Mouse (Mus musculus): ENCODE measurements at regions not wholly inside any gene's neighbourhood (a gene's known extent, or its start where the extent isn't known, plus 50 kb on each side); places are given as distances from the start of the nearest gene placed in this dataset.
"Not testable (repeated sequence)": the region's sequence is repeated elsewhere in the genome, so short reads cannot be mapped to it uniquely, and the experiment has no call there.

- DNase-seq (ENCODE audit: low read depth, low spot score) = no peak
Observed at GRCm38 (mm10) chr12:32434506-32435002, 56.0 kb downstream of the Ccdc71l start.

DNA sequence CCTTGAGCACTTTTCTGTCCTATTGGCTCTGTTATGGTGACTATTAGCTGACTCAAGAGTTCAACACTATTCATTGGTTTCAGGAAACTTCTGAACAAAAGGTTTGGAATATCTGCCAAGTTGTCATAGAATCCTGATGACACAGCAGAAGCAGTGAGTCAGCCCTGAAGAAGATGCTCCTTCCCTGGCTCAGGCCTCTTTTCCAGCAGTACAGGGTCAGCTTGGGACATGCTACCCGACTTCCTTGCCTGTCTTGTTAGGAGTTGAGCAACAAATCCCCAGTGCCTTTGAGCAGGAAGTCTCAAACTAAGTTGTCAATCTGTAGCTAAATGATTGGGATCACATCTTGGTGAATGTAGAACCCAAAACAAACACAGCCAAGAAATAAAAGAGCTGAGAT lies 56.6 kb downstream of the Ccdc71l start:
- DNase-seq (ENCODE audit: low read depth, low spot score) = no peak

GRCm38 (mm10) chr12:32438209-32438608 lies 59.7 kb downstream of the Ccdc71l start:
- DNase-seq (ENCODE audit: low read depth, low spot score) = no peak

DNA sequence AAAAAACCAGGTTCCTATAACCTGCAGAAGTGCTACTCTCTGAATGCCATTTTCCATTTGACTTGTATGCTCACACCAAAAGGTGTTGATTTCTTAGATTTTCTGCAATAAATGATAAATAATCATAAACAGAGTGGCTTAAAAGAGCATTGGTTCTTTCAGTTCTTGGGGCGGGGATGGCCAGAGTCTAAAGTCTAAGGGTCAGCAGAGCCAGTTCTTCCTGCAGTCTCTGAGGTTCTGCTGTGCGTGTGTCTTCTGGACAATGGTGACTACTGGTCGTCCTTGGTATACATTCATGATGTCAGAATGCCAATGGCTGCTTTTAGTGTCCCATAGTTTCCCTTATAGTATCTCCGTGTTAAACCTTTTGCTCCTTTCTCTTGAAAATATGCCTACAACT lies 66.3 kb downstream of the Ccdc71l start:
- DNase-seq (ENCODE audit: low read depth, low spot score) = no peak

- no peak for DNase-seq (ENCODE audit: low read depth, low spot score)
Observed at GRCm38 (mm10) chr12:32445874-32446273, 67.4 kb downstream of the Ccdc71l start.

DNA sequence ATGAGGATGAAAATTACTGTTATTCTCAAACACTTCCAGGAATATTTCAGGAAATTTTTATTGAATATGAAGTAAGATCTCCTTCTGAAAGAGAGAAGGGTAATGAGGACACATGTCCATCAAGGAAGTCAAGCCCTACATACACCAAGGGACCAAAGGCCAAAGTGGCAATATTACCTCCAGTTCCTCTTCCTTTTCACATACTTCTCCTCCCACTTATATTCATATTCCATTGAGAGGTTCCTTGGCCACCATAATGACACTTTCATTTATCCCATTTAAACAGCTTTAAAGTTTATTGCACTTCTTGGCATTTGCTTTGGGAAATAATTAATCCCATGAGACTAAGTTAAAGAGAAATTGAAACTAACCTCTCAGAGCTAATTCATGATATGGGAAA lies 70.9 kb downstream of the Ccdc71l start:
- DNase-seq (ENCODE audit: low read depth, low spot score) = no peak

GRCm38 (mm10) chr12:32451226-32451625 lies 72.7 kb downstream of the Ccdc71l start:
- DNase-seq (ENCODE audit: low read depth, low spot score) = no peak

- DNase-seq (ENCODE audit: low read depth, low spot score) = no peak
Observed at GRCm38 (mm10) chr12:32454794-32455193, 76.3 kb downstream of the Ccdc71l start.

DNA sequence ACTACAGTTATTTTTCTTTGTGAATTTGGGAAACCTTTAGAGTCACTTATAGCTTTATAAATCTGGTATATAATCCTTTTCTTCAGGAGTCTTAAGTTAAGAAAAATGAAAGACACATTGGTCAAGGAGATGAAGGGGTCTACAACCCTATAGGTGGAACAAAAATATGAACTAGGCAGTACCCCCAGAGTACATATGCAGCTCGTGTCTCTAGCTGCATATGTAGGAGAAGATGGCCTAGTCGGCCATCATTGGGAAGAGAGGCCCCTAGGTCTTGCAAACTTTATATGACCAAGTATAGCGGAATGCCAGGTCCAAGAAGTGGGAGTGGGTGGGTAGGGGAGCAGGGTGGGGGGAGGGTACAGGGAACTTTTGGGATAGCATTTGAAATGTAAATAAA lies 76.7 kb downstream of the Ccdc71l start:
- not testable (repeated sequence) for DNase-seq (ENCODE audit: low read depth, low spot score)

- DNase-seq (ENCODE audit: low read depth, low spot score) = no peak
Observed at GRCm38 (mm10) chr12:32455913-32456312, 77.4 kb downstream of the Ccdc71l start.

GRCm38 (mm10) chr12:32456796-32457195 lies 78.3 kb downstream of the Ccdc71l start:
- no peak for DNase-seq (ENCODE audit: low read depth, low spot score)

DNA sequence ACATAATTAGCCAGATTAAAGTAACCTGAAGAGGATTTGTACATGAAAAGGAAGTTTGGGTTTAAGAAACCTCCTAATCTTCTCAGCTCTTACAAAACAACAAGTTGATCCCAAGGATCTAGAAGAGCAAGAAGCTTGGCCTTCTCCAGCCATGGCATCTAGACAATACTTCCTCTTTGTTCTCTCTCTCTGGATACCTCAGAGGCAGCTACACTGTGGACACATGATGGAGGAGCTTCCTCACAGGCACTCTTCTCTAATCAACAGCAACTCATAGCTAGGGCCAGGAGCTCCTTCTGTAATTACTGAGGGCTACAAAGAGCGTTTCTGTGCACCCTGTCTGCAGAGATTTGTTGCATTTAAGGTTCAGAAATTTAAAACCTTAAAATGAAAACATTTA lies 79.9 kb downstream of the Ccdc71l start:
- no peak for DNase-seq (ENCODE audit: low read depth, low spot score)

- DNase-seq (ENCODE audit: low read depth, low spot score) = no peak
Observed at GRCm38 (mm10) chr12:32460330-32460998, 82.0 kb downstream of the Ccdc71l start.

- no peak for DNase-seq (ENCODE audit: low read depth, low spot score)
Observed at GRCm38 (mm10) chr12:32465371-32465770, 86.9 kb downstream of the Ccdc71l start.

- no peak for DNase-seq (ENCODE audit: low read depth, low spot score)
Observed at GRCm38 (mm10) chr12:32469863-32470262, 91.4 kb downstream of the Ccdc71l start.

- DNase-seq (ENCODE audit: low read depth, low spot score) = no peak
Observed at GRCm38 (mm10) chr12:32479451-32479850, 100.9 kb downstream of the Ccdc71l start.

- DNase-seq (ENCODE audit: low read depth, low spot score) = no peak
Observed at GRCm38 (mm10) chr12:32480268-32480667, 101.8 kb downstream of the Ccdc71l start.

DNA sequence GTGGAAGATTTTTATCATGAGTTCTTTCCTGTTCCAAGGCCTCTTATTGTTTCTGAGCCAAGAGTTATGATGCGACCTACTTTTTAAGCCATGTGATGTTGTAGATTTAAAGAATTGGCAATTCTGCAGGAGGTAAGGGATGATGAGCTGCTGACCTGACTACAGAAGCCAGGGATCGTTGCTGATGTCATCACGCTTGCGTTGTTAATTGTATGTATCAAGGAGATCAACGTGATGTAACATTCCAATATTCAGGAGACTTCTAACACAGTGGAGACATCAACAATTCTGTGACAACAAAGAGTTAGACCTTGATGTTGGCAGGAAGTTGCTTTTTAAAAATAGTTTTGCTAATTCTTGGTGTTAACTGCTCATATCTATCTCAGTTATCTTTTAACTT lies 102.5 kb downstream of the Ccdc71l start:
- DNase-seq (ENCODE audit: low read depth, low spot score) = no peak

DNA sequence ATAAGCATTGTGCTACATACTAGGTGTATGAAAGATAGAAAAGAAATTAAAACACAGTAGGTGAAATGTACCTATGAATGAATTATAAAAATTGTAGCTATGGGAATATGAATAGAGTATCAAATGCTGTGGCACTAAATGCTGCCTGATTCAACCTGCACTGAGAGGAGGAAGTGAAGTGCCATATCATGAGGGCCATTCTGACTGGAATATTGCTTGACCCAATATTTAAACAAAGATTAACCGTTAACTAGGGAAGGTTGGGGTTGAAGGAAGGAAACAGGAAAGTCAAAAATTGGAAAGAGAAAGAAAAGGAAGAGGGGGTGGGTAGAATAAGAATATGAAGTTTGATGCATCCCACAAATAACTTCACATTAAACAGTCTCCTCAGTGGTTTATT lies 103.8 kb downstream of the Ccdc71l start:
- DNase-seq (ENCODE audit: low read depth, low spot score) = no peak

DNA sequence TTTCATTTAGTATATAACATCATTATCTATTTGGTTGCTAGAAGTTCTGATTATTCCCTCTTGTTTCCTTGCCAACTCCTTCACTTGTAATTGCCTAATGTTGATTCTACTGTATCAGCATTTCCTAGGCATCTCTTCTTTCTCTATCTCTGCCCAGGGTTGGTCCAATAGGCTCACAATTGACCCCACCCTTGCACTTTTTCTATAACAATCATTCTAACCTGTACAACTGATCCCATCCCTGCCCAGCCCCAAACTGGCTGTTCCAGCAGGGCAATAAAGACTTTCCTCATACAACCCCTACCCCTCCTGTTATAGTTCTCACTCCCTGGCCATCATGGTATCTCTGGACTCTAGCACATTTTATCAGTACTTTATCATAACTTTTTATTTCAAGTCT lies 104.3 kb downstream of the Ccdc71l start:
- DNase-seq (ENCODE audit: low read depth, low spot score) = no peak

- no peak for DNase-seq (ENCODE audit: low read depth, low spot score)
Observed at GRCm38 (mm10) chr12:32486246-32486645, 107.7 kb downstream of the Ccdc71l start.

DNA sequence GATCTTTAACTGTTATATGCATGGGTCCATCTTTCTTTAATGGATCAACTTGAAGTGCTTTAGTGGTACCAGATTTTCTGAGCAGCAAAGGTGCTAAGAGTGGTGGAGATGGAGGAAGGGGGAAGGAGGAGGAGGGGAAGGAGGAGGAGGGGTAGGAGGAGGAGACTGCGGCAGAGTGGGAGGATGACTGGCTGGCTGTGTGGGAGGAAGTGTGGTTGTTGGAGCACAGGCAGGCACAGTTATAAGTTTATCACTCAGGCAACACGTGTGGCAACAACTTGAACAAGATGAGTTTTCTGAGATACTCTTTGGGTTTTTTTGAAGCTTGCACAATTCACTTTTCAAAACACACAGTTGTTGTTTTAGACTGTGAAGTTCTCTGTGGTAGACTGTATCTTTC lies 108.2 kb downstream of the Ccdc71l start:
- DNase-seq (ENCODE audit: low read depth, low spot score) = no peak

DNA sequence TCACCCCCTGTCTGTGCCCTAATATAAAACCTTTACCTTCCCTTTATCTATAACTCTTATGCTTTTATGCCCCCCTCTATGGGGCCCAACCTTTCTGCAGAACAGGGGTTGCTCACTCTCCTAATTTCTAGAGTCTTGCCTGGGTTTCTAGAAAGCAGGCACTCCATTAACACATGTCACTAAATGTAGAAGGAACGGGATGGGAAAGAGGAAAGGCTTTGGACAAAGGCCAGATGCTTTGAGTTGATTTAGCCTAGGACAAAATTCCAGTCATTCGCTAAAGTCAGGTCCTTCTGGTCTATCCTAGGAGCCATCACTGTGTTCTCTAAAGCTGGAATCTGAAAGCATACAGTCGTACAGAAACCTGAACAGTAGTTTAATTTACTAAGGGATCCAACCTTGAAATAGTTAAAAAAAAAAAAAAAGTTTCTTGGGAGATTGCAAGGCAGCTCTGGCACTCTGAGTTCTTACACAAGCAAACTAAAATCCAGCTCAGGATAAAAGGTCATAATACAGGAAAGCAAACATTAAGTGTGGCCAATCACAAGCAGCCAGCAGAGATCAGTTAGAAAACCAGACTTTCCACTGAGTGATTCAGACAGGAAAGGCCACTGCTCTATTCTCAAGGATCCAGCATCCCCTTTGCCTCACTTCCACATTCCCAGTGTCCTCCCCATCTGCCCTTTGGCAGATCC lies 109.5 kb downstream of the Ccdc71l start:
- no peak for DNase-seq (ENCODE audit: low read depth, low spot score)

Measured in embryo, embryonic 11.5 days (tissue).